Mouse (Mus musculus) embryonic facial prominence, embryonic 15.5 days (tissue): ENCODE measurements around the gene AC124502.3. TPM values are rescaled to one million over a fixed set of nuclear protein-coding genes. Genes with fewer than 3 reads are reported as not detected.
"Not testable (repeated sequence)": the region's sequence is repeated elsewhere in the genome, so short reads cannot be mapped to it uniquely, and the experiment has no call there.

Source experiments
- ATAC-seq: fragments of 200-750 bp; cut with Nextera tagmentation; 2 replicates; pipeline ENCODE4 v1.8.0; 2017; ENCODE audit warnings: low read depth, moderate TSS enrichment; ENCODE audit not compliant: insufficient number of reproducible peaks, low FRiP score, low TSS enrichment
- H3K27ac ChIP-seq: fragments of 300-500 bp; sonication (generic); replicated peaks from 2 replicates; pipeline ENCODE4 v1.5.1; 2015; ENCODE audit warnings: mild to moderate bottlenecking, inconsistent platforms
- H3K27me3 ChIP-seq: fragments of 300-500 bp; sonication (generic); 2 replicates; pipeline ENCODE4 v1.6.1; 2015; ENCODE audit warnings: inconsistent platforms
- H3K36me3 ChIP-seq: fragments of 300-500 bp; sonication (generic); 2 replicates; pipeline ENCODE4 v1.6.1; 2015; ENCODE audit warnings: mild to moderate bottlenecking, inconsistent platforms
- H3K4me1 ChIP-seq: fragments of 300-500 bp; sonication (generic); 2 replicates; pipeline ENCODE4 v1.6.1; 2015; ENCODE audit warnings: inconsistent platforms
- H3K4me2 ChIP-seq: fragments of 300-500 bp; sonication (generic); replicated peaks from 2 replicates; pipeline ENCODE4 v1.6.1; 2015; ENCODE audit warnings: mild to moderate bottlenecking, inconsistent platforms
- H3K4me3 ChIP-seq: fragments of 300-500 bp; sonication (generic); replicated peaks from 2 replicates; pipeline ENCODE4 v1.5.1; 2015; ENCODE audit warnings: mild to moderate bottlenecking, inconsistent platforms
- H3K9ac ChIP-seq: fragments of 300-500 bp; sonication (generic); 2 replicates; pipeline ENCODE4 v1.6.1; 2015; ENCODE audit warnings: inconsistent platforms
- H3K9me3 ChIP-seq: fragments of 300-500 bp; sonication (generic); replicated peaks from 2 replicates; pipeline ENCODE4 v1.6.1; 2016; ENCODE audit warnings: inconsistent platforms
- WGBS: fragments of 180-500 bp; shearing (Covaris S2); methylation state at CpG from one replicate; pipeline ENCODE4 v1.1.7; 2015; 5-methylcytosine and 5-hydroxymethylcytosine counted together
- polyA plus RNA-seq: library from polyadenylated mRNA; unstranded; fragments of >200 nt; fragmentation: Nextera tagmentation; extraction: Ambion mirVana; gene quantifications from 2 replicates; pipeline ENCODE4 v1.2.1, GENCODE M21; 2015

Gene AC124502.3
- 1.9 and 2.0 TPM in 2 replicates for polyA plus RNA-seq

DNA sequence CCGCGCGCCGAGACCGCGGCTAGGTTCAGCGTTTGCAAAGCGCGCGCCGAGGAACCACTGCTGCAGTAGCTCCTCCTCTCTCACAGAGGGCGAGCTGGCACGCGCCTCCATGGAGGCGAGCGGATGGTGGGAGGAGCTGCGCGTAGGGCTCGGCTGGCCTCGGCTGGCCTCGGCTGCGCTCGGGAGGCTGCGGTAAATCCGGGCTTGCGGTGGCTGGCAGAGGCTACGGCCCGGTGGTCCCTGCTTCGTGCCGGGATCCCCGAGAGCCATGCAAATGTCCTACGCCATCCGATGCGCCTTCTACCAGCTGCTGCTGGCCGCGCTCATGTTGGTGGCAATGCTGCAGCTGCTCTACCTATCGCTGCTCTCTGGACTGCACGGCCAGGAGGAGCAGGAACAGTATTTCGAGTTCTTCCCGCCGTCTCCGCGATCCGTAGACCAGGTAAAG, at the start of gene AC124502.3, which contains the start of gene B4gat1:
Gene AC124502.3 (plus strand): TSS at position 183 of the 448 bp plus-strand sequence.
Gene B4gat1 (plus strand): TSS at position 118 of the 448 bp plus-strand sequence.
- Histone ChIP-seq H3K4me2 (peak within 1 kb of the TSS; percentile 95), H3K4me1 (peaks cover 39% of the 10 kb centered on the region), H3K36me3 (0 out of 2 replicates have a peak, but pooled peaks cover 8% of the 10 kb centered on the region), H3K27ac (peak within 1 kb of the TSS; percentile 85), H3K27me3 (no peaks in the 10 kb centered on the region), H3K9ac (peak within 1 kb of the TSS; percentile 98), H3K4me3 (peak within 1 kb of the TSS; percentile 71), H3K9me3 (no peaks in the 10 kb centered on the region)
- peak; percentile 88 for ATAC-seq
- under 1% methylated on average over 44 of the region's 44 CpGs for WGBS

DNA sequence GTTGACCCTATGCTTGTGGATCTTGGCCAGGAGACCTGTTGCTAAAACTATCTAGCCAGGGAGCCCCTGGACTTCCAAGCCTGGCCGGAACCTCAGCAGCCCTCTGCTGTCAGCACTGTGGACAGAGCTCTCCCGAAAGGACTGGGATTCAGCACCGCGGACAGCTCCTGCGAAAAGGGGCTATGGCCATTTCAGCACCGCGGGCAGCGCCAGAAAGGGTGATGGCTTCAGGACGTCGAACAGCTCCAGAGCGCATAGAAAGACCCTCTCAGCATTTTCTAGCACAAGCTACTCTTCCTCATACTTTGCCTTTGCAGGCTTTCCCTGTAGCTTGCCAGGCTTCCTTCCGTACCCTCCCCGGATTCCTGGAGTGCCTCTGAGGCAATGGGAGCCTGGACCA, 49.7 kb upstream of the AC124502.3 start:
- Histone ChIP-seq H3K27ac (no peak overlapping the region), H3K36me3 (no peaks in the 10 kb centered on the region), H3K9me3 (no peaks in the 10 kb centered on the region), H3K4me2 (no peak overlapping the region), H3K4me1 (peaks cover 5% of the 10 kb centered on the region), H3K4me3 (no peak overlapping the region), H3K9ac (no peak overlapping the region), H3K27me3 (peaks cover 68% of the 10 kb centered on the region)
- 3% methylated on average over 13 of the region's 13 CpGs for WGBS
- ATAC-seq = no peak

GRCm38 (mm10) chr19:4989434-4990255, 49.0 kb upstream of the AC124502.3 start:
- no peak overlapping the region for H3K4me3 ChIP-seq
- 18% methylated on average over 45 of the region's 47 CpGs for WGBS
- peaks cover 67% of the 10 kb centered on the region for H3K27me3 ChIP-seq
- H3K9ac ChIP-seq = no peak overlapping the region
- no peaks in the 10 kb centered on the region for H3K9me3 ChIP-seq
- no peak for ATAC-seq
- H3K27ac ChIP-seq = no peak overlapping the region
- H3K4me2 ChIP-seq = no peak overlapping the region
- H3K36me3 ChIP-seq = no peaks in the 10 kb centered on the region
- peaks cover 5% of the 10 kb centered on the region for H3K4me1 ChIP-seq

DNA sequence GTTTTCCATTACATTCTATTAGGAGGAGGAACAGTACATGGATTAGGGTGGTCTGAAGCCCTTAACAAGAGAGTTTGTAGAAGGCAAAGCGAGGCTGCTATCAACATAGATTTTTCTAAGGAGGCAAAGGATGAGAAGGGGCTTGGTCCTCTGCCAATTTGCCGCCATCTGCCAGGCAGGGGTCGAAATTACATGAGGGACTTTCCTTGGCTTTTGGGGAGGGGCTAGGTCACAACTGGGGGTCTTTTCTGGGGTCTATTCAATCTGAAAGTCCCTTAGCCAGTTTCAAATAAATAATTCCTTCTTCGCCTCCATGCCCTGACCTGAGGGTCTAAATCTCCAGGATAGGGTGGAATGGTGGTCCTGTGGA, 48.5 kb upstream of the AC124502.3 start, which contains the start of gene Npas4:
Gene Npas4 (minus strand): TSS at position 61 of the 370 bp plus-strand sequence.
- ATAC-seq = no peak
- Histone ChIP-seq H3K4me1 (peaks cover 5% of the 10 kb centered on the region), H3K4me3 (no peak within 1 kb of the TSS), H3K9ac (no peak within 1 kb of the TSS), H3K9me3 (no peaks in the 10 kb centered on the region), H3K27me3 (peaks cover 65% of the 10 kb centered on the region), H3K27ac (no peak within 1 kb of the TSS), H3K36me3 (no peaks in the 10 kb centered on the region), H3K4me2 (0 out of 2 replicates have a peak within 1 kb of the TSS, but pooled peaks have one; percentile 10)
- WGBS = 17% methylated on average over 4 of the region's 4 CpGs

DNA sequence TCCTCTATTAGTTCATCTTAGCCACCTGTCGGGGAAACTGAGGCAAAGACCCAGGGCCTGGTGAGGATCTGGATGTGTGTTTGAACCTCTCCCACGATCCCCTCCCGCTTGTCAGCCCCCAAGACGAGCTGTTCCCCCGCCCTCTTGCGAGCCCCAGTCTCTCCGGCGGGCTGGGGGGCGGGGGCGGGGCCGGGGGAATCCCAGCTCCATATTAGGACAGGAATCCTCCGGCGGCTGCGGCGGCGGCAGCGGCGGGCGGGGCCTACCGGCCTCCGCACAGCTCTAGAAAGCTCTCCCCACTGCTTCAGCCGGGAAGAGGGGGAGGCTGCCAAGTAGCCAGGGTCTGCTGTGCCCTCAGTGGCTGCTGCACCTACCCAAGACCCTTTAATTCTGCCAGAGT, 48.0 kb upstream of the AC124502.3 start:
- Histone ChIP-seq H3K4me1 (peaks cover 5% of the 10 kb centered on the region), H3K9me3 (no peaks in the 10 kb centered on the region), H3K27me3 (peaks cover 60% of the 10 kb centered on the region), H3K4me3 (no peak overlapping the region), H3K9ac (no peak overlapping the region), H3K36me3 (no peaks in the 10 kb centered on the region), H3K4me2 (0 out of 2 replicates have a peak overlapping the region, but pooled peaks have one; percentile 10), H3K27ac (no peak overlapping the region)
- 1% methylated on average over 20 of the region's 22 CpGs for WGBS
- ATAC-seq = no peak

DNA sequence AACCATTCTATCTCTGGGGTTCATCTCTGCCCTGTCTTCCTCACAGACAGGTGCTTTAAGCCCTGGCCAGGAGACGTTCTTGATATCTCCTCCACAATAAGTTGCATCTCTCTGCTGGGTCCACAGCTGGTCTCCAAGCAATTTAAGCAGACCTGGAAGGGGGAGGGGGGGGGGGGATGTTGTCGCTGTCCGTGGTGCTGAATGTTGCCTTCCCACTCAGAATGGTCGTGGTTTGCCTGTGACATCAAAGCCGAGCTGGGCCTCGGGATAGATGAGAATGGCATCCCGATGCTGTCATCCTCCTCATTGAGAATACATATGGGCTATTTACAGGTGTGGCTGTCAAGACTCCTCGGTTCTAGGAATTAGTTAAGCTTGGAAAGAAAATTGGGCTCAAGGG, 46.3 kb upstream of the AC124502.3 start:
- Histone ChIP-seq H3K4me1 (peaks cover 5% of the 10 kb centered on the region), H3K9me3 (no peaks in the 10 kb centered on the region), H3K27me3 (peaks cover 53% of the 10 kb centered on the region), H3K9ac (no peak overlapping the region), H3K4me2 (no peak overlapping the region), H3K27ac (no peak overlapping the region), H3K36me3 (no peaks in the 10 kb centered on the region), H3K4me3 (no peak overlapping the region)
- WGBS = 11% methylated on average over 8 of the region's 8 CpGs
- ATAC-seq = no peak

GRCm38 (mm10) chr19:4992904-4993303, 45.8 kb upstream of the AC124502.3 start:
- Histone ChIP-seq H3K4me1 (peaks cover 5% of the 10 kb centered on the region), H3K27me3 (peaks cover 57% of the 10 kb centered on the region), H3K27ac (no peak overlapping the region), H3K4me2 (no peak overlapping the region), H3K4me3 (no peak overlapping the region), H3K36me3 (no peaks in the 10 kb centered on the region), H3K9ac (no peak overlapping the region), H3K9me3 (no peaks in the 10 kb centered on the region)
- ATAC-seq = no peak
- WGBS = 0% methylated on average over 9 of the region's 9 CpGs

- H3K27ac ChIP-seq = no peak overlapping the region
- no peak overlapping the region for H3K4me3 ChIP-seq
- H3K9me3 ChIP-seq = no peaks in the 10 kb centered on the region
- H3K27me3 ChIP-seq = peaks cover 61% of the 10 kb centered on the region
- no peak overlapping the region for H3K4me2 ChIP-seq
- H3K36me3 ChIP-seq = no peaks in the 10 kb centered on the region
- 56% methylated on average over 5 of the region's 5 CpGs for WGBS
- H3K9ac ChIP-seq = no peak overlapping the region
- H3K4me1 ChIP-seq = peaks cover 5% of the 10 kb centered on the region
- ATAC-seq = no peak
Observed at GRCm38 (mm10) chr19:4994043-4994442, 44.6 kb upstream of the AC124502.3 start.

- Histone ChIP-seq H3K4me2 (no peak overlapping the region), H3K4me1 (peaks cover 10% of the 10 kb centered on the region), H3K4me3 (no peak overlapping the region), H3K27me3 (peaks cover 34% of the 10 kb centered on the region), H3K27ac (no peak overlapping the region), H3K9me3 (no peaks in the 10 kb centered on the region), H3K36me3 (no peaks in the 10 kb centered on the region), H3K9ac (no peak overlapping the region)
- ATAC-seq = no peak
- WGBS = 65% methylated on average over 6 of the region's 6 CpGs
Observed at GRCm38 (mm10) chr19:4999445-5000140, 39.1 kb upstream of the AC124502.3 start.

DNA sequence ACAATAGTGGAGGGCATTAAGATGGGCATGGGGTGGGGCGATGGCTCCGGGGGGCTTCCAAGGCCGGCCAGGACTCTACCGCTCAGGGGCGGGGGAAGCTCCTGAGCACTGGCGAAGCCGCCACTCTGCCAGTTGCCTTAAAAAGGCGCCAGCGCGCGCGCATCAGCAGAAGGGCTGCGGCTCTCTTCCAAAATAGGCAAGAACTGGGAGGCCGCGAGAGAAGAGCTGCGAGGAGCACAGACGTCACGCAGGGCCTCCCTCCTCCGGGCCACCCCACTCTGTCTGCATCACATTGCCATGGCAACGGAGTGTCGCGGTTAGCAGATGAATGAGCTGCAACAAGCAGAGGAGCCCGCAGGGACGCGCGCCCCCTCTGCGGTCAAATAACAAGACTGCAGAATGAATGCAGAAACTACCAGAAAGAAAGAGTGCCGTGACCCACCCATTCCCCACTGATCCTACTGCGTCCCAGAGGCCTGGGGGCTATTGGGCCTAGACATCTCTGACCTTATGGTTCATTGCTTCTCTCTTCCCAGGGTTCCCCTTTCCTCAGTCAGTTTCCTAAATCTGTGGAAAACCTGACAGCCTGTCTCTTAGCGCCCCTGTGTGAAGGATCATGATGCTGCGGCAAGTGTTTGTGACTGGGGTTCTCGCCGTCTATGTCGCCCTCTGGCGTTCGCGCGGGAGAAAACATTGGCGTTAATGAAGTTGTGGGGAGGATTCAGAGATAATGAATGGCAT, 36.9 kb upstream of the AC124502.3 start:
- H3K9ac ChIP-seq = peak overlapping the region; percentile 21; the same call in 1 of the 2 replicates
- H3K4me1 ChIP-seq = peaks cover 10% of the 10 kb centered on the region
- H3K36me3 ChIP-seq = no peaks in the 10 kb centered on the region
- peak overlapping the region; percentile 35 for H3K27ac ChIP-seq
- peak; percentile 89 for ATAC-seq
- under 1% methylated on average over 39 of the region's 39 CpGs for WGBS
- no peaks in the 10 kb centered on the region for H3K9me3 ChIP-seq
- H3K4me2 ChIP-seq = peak overlapping the region; percentile 47
- H3K27me3 ChIP-seq = peaks cover 28% of the 10 kb centered on the region
- H3K4me3 ChIP-seq = peak overlapping the region; percentile 25

- 45% methylated on average over 2 of the region's 2 CpGs for WGBS
- not testable (repeated sequence) for ATAC-seq, H3K9ac ChIP-seq, H3K9me3 ChIP-seq, H3K4me2 ChIP-seq, H3K36me3 ChIP-seq, H3K27ac ChIP-seq, H3K4me3 ChIP-seq
- Histone ChIP-seq H3K4me1 (peaks cover 10% of the 10 kb centered on the region), H3K27me3 (peaks cover 19% of the 10 kb centered on the region; the same call in 1 of the 2 replicates)
Observed at GRCm38 (mm10) chr19:5003644-5004043, 35.0 kb upstream of the AC124502.3 start.
